Comparison of ENCODE assay signal across 21 mouse cellular contexts in genomic region chr19:17812661-17813060, GRCm38 (mm10). TPM values are rescaled to one million over a fixed set of nuclear protein-coding genes. Genes with fewer than 3 reads are reported as not detected.
"Had no signal": no experiment of that assay in that cellular context is flagged by ENCODE, and none has a peak within 500 bp of the region (broad histone marks: within the 10 kb centered on the region; RNA-seq: fewer than 3 reads in every experiment).

No protein-coding gene starts in this region.

- H3K4me2 ChIP-seq: kidney, embryonic 15.5 days; limb, embryonic 13.5 days; liver, embryonic 12.5 days; liver, embryonic 15.5 days; lung, embryonic 15.5 days; midbrain, embryonic 11.5 days; neural tube, embryonic 12.5 days; neural tube, embryonic 15.5 days had no signal

- H3K9me3 ChIP-seq: kidney, embryonic 15.5 days; limb, embryonic 10.5 days; limb, embryonic 13.5 days; liver, embryonic 12.5 days; liver, embryonic 15.5 days; lung, embryonic 15.5 days; neural tube, embryonic 12.5 days; neural tube, embryonic 15.5 days had no signal

- ATAC-seq: liver, embryonic 12.5 days had no signal

- H3K27me3 ChIP-seq: kidney, embryonic 15.5 days; limb, embryonic 13.5 days; liver, embryonic 12.5 days; liver, embryonic 15.5 days; lung, embryonic 15.5 days; neural tube, embryonic 12.5 days; neural tube, embryonic 15.5 days had no signal

- H3K36me3 ChIP-seq: kidney, embryonic 15.5 days; limb, embryonic 10.5 days; limb, embryonic 13.5 days; liver, embryonic 12.5 days; liver, embryonic 15.5 days; lung, embryonic 15.5 days; neural tube, embryonic 12.5 days; neural tube, embryonic 15.5 days had no signal

- H3K4me3 ChIP-seq: kidney, embryonic 15.5 days; limb, embryonic 10.5 days; limb, embryonic 13.5 days; liver, embryonic 12.5 days; liver, embryonic 15.5 days; lung, embryonic 15.5 days; neural tube, embryonic 12.5 days; neural tube, embryonic 15.5 days had no signal

- H3K27ac ChIP-seq: kidney, embryonic 15.5 days; limb, embryonic 10.5 days; limb, embryonic 13.5 days; liver, embryonic 12.5 days; liver, embryonic 15.5 days; lung, embryonic 15.5 days; neural tube, embryonic 12.5 days; neural tube, embryonic 15.5 days had no signal

- H3K9ac ChIP-seq: kidney, embryonic 15.5 days; limb, embryonic 13.5 days; liver, embryonic 12.5 days; liver, embryonic 15.5 days; lung, embryonic 15.5 days; neural tube, embryonic 12.5 days; neural tube, embryonic 15.5 days had no signal

- DNase-seq: kidney, adult 2 months; kidney, postnatal 14 days; kidney, postnatal 4 days; liver; lung, adult 18-20 months; lung, postnatal 10 days; lung, postnatal 4 days; midbrain, embryonic 14.5 days; right cerebral cortex, postnatal 25 days; thymus, postnatal 25 days had no signal

- H3K4me1 ChIP-seq: kidney, embryonic 15.5 days; limb, embryonic 10.5 days; limb, embryonic 13.5 days; liver, embryonic 12.5 days; liver, embryonic 15.5 days; neural tube, embryonic 12.5 days; neural tube, embryonic 15.5 days had no signal

RNA-seq across cellular contexts. Expression of gene Pcsk5, which starts 24.8 kb away (rescaled TPM):
- total RNA-seq: megakaryocyte progenitor cell, adult 5-6 weeks; megakaryocyte-erythroid progenitor cell, adult 5-6 weeks had no signal
